Mouse (Mus musculus) embryo, embryonic 11 days (tissue): ENCODE results near the gene Adra2a.

Source experiments
- DNase-seq: peaks from one replicate; pipeline ENCODE4 v3.0.0-alpha.2; 2015

Adra2a gene

DNA sequence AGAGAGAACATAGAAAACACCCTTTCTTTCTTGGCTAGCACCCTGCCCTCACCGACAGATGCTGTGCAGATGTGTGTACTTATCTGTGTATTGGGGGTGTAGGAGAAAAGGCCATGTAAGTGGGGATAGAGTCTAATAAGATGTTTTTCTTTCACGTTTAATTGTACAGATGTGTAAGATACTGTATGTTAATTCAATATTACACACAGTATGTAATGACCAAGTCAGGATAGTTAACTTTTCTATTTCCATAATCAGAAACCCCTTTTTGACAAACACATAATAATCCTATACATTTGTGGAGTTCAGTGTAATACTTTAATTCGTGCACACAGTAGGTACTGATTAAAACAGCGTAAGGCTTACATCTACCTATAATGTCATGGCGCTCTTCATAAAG lies at the start of gene Adra2a:
Gene Adra2a, plus strand, starts transcription at position 301 of the 400 bp plus-strand sequence.
- no peak for DNase-seq

DNA sequence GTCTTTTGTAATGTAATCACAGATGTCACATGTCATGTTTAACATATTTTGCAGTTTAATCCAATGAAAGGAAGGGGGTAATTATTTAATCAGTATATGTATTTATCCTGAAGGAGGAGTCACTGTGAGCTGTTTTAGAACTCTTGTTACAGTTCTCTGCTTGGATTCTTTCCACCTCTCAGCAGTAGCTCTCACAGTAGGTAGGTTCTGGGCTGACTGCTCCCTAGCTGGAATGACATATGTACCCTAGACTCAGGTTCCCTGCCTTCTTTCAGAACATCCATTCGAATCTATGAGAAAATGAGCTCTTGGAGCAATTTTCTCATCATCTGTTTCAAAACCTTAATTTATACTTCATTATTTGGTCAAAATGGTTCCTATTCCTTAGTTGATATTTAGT lies 49.7 kb upstream of the Adra2a start:
- DNase-seq = no peak

DNA sequence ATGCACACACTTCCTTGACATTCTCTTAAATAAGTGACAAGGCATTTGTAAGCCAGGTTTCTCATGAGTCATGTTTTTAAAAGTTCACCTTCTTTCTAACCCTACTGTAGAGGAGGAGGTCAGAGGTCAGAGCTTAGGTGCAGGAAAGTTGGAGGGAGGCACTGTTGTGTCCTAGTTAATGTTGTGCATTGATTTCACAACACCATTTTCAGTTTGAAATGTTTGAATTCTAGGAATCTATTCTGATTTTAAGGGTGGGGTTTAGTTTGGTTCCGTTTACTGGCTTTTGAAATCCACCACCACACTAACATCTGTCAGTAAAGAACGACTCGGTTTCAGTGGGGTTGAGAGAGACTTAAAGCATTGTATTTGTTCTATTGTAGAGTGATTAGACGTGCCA lies 33.0 kb upstream of the Adra2a start:
- no peak for DNase-seq

DNA sequence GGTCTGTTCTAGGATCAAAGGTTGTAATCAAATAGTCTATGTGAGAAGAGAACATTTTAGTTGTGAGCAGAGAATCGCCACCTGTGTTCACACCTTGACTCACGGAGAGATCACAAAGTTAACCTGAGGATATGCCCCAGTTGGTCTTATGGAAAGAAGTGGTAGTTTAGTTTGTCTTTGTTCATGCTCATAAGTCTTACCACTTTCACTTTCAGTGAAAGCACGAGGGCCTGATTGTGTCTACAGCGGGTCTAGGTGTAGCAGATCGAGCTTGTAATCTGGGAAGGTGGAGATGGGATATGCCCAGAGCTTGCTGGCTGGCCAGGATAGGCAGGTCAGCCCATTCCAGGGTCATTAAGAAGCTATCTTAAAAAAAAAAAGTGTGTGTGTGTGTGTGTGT lies 29.0 kb upstream of the Adra2a start:
- DNase-seq = no peak

DNA sequence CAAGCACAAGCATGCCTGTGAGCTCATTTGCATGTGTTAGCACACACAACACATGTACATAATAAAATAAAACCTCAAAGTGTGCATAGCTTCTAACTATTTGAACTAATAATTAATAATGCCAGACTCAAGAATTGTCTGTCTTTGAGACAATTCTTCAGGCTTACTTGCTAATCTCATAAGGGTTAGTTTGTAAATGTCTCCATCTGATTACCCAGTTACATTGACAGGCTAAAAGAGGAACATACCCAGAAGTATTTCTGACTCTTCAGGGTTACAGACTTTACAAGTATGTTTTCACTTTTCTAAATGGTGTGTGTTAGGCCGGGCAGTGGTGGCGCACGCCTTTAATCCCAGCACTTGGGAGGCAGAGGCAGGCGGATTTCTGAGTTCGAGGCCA lies 28.4 kb upstream of the Adra2a start:
- no peak for DNase-seq

DNA sequence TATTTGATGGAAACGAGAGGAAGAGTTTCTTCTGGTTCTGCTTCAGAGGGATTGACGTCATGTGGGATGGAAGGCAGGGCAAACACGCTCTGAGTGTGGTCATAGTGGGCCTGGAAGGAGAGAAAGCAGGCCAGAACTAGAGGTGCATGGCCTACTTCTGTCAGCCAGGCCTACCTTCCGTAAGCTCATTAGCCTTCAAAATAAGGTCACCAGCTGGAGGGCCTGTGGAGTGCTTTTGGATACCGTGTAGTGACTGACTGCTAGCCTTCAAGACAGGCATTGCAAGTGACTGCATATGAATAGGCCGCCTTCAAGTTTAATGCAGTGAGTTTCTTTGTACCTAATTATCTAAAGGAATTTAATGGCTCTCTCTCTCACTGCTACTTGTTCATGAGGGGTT lies 8.9 kb upstream of the Adra2a start:
- DNase-seq = no peak

DNA sequence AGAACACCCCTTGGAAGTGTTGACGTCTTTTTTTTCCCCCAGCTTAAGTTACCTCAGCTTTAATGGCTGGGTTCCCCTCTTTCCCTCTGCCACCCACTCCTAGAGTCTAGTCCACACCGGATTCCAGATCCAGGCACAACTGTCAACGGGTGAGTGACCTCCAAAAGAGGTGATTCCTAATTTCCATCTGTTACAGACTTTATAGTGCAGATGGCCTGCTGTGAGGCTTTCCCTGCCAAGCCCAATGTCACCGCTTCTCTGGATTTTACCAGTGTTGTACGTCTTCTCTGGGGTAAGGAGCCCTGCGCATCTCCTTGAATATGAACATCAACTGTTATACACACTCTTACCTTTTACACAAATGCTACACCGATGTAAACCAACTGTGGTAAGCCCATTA lies 4.5 kb upstream of the Adra2a start:
- no peak for DNase-seq

DNA sequence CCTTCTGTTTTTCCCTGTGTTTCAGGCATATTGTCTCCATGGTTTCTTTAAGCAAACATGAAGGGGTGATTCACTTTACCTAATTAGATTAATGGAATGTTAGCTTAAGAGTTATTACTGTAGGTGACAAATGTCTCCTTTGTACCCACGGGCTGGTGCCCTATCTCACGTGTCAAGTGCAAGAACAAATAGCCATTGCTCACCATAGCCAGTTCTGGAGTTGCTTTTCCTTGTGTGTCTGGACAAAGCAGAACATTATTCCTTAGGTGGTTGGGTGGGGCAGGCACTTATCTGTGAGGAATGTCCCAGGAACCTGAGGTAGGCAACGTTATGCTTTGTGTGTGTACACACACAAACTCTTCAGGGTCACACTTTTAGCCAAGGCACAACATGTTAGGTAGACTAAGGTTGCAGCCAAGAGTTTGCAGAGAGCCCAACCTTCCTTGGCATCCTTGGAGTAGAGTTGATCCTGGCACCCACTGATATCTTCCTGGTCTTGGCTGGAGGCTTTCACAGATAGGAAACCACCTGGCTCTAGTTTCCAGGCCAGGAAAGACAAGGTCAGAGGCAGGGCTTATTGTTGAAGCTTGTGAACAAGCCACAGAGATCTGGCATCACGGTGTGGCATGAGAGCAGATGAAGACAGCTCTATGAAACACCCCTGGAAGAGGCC lies 3.5 kb upstream of the Adra2a start:
- DNase-seq = no peak

DNA sequence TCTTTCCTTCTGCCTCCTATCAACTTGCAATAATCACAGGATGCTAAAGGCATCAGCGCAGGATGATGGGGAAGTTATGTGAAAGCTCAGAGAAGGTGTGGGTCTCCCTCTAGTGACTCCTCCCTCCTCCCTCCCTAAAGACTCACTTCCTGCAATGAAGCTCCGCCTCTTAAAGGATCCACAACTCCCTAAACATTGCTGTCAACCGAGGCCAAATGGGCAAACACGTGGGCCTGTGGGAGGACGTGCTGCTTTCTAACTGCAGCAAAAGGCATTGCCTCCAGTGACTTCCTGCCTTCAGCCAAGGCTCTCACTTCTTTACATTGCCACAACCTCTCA lies 3.0 kb upstream of the Adra2a start:
- DNase-seq = peak; percentile 20

DNA sequence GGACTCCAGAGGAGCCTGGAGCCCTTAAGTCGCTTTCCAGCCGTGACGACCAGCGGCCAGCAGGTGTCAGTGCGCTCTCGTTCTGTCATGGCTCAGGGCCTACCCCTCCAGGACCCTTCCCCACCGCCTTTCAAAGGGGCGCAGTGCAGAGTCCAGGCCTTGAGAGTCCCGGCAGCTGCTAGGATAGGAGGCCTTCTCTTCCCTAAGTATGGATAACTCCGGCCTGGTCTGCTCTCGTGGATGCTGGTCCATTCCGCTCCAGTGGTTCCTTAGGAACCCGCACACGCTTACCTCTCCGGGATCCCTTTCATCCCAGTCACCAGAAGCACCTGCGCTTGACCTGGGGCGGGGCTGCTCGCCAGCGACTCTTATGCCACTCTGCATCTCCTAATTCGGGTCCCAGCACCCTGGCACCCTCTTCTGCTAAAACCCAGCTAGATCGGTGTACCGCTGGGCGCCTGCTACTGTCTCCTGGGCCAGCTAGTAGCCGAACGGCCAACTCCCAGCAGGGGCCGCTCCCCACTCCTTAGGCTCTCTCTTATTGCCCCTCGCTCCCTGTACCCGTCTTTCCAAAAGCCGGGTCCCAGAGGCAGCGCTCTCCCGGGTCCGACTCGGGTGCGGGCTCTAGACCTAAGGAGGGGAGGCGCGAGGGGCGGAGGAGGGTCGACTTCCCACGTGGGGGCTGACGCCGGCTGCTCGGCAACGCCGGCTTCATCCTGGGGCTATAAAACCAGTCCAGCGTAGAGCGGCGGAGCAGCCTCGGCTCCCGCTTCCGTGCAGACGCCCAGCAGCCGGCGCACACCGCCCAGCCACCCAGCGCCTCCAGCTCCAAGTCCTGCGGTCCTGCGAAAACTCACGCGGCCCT lies 788 bp downstream of the Adra2a start:
- DNase-seq = peak; percentile 93

DNA sequence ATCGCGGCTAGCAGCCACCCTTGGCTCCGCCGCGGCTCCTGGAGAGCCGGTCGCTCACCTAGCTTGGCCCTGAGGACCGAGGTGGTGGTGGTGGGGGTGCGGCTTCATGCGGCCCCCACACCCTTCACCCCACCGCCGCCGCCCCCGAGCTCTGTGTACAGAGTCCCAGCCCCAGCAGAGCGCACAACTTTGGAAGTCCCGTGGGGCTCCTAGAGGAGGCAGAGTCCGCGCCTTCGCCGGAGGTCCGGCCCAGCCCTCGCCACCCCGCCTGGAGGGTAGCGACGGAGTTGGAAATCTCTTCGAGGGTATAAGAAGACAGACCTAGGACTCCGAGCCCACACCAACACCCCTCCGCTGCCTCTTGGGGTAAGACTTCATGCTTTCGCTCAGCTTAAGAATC lies 1.5 kb downstream of the Adra2a start:
- peak; percentile 44 for DNase-seq

DNA sequence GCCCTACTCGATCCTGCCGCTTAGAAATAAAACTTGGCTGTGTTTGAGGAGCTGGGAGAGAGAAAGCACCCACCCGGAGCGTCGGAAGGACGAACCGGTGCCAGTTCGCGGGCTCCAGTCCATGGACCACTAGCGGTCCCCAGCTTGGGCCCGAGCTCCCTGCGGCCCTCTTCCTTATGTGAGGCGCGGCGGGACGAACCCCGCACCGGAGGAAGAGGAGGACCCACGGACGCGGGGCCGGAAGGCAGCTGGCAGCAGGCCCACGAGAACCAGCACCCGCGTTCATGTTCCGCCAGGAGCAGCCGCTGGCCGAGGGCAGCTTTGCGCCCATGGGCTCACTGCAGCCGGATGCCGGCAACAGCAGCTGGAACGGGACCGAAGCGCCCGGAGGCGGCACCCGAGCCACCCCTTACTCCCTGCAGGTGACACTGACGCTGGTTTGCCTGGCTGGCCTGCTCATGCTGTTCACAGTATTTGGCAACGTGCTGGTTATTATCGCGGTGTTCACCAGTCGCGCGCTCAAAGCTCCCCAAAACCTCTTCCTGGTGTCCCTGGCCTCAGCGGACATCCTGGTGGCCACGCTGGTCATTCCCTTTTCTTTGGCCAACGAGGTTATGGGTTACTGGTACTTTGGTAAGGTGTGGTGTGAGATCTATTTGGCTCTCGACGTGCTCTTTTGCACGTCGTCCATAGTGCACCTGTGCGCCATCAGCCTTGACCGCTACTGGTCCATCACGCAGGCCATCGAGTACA lies 2.2 kb downstream of the Adra2a start:
- peak; percentile 23 for DNase-seq

DNA sequence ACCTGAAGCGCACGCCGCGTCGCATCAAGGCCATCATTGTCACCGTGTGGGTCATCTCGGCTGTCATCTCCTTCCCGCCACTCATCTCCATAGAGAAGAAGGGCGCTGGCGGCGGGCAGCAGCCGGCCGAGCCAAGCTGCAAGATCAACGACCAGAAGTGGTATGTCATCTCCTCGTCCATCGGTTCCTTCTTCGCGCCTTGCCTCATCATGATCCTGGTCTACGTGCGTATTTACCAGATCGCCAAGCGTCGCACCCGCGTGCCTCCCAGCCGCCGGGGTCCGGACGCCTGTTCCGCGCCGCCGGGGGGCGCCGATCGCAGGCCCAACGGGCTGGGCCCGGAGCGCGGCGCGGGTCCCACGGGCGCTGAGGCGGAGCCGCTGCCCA lies 2.7 kb downstream of the Adra2a start:
- DNase-seq = peak; percentile 48

DNA sequence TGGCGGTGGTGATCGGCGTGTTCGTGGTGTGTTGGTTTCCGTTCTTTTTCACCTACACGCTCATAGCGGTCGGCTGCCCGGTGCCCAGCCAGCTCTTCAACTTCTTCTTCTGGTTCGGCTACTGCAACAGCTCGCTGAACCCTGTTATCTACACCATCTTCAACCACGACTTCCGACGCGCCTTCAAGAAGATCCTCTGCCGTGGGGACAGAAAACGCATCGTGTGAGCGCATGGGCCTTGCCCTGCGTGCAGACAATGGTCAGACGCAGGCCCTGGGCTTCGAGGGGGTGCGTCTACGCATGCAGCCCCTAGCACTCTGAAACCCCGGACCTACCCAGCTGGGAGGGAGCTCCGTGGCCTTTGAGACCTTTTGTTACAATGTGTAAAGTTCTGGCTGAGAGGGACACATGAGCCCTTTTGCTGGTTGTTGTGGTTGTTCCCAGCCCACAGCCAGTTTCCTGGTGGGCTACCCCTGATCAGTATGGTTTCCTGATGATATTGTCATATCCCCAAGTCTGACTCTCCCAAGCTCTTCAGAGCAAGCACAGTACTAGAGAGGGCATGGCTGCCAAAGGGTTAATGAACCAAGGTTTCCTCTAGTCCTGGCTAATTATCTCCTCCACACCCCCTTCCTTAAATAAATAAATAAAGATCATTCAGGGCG lies 3.6 kb downstream of the Adra2a start:
- peak; percentile 28 for DNase-seq

DNA sequence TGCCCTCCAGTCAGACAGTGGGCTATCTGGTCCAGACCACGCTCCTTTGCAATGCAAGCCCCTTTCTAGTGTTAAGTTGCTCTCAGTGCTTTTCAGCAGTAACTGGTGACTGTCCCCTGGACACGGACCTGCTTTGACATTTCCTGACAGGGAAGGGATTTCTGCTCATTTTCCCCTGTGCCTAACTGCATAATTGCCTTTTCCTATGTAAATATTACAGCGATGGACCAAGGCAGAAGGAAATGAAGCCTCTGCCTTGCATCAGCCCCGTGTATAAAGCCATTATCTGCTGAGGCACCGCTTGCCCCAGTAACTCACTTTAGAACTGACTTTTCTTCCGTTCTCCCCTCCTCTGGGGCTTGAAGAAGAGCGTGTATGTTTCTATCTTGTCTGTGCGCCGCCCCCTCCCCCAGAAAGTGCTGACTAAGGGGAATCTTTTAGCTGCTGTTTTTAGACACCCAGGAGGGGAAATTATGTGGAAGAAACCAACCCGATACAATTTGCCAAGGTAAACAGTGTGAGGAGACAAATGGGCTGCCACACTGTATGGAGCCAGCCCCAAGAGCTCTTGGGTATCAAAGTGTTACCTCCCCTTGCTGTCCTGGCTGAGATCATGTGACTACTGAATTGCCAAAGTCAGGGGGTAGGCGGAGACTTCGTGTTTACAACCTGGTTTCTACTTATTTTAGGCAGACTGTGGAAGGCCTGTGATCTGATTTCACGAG lies 4.4 kb downstream of the Adra2a start:
- peak; percentile 34 for DNase-seq

DNA sequence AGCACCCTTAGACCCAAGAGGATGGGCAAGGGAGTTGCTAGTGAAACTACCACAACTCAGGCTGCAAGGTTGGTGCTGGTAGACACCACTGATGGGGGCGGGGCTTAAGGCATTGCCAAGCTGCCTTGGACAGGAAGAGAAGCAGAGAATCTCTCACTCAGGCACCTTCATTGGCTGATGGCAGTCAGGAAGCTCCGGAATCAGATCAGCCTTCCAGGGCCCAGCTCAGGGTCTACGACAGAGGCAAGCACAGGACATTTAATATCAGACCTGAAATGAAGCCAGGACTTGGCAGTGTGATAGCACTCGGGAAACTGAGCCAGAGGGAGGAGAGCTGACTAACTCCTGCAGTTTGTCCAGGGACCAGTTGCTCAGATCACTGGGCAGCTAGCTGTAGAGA lies 7.7 kb downstream of the Adra2a start:
- no peak for DNase-seq

DNA sequence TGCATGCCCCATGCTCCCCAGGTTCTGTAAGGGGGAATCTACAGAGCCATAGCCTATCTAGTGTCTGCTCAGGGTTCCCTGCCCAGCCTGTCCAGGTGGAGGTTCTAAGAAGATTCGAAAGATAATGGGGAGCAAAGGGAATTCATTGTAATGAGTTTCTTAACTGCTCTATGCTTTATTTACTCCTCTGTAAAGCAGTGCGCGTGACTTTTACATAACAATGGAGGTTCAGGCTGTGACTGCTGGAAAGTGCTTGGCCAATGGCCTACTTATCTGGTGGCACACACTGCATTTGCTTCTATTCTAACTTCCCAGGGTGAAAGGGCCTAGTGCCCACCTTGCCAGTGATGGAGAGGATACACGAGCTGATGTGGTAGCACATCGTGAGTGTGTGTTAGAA lies 11.9 kb downstream of the Adra2a start:
- DNase-seq = no peak

DNA sequence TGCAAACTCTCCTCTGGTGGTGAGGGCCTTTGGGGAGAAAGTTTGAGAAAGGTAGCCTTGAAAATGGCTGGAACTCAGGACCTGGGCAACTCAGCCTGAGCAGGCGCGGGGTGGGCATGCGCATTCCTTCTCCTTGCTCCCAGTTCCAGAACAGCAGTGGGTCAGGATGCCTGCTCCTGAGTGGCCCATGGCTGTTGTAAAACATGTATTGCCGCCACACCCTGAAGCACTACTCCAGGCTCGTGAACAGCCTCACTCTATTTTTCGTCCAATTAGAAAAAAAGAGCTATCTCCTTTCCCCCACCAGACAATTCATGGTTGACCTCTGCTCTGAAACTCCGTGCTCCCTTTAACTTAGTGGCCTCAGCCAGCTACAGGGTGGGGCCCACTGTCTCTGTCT lies 24.5 kb downstream of the Adra2a start:
- no peak for DNase-seq

DNA sequence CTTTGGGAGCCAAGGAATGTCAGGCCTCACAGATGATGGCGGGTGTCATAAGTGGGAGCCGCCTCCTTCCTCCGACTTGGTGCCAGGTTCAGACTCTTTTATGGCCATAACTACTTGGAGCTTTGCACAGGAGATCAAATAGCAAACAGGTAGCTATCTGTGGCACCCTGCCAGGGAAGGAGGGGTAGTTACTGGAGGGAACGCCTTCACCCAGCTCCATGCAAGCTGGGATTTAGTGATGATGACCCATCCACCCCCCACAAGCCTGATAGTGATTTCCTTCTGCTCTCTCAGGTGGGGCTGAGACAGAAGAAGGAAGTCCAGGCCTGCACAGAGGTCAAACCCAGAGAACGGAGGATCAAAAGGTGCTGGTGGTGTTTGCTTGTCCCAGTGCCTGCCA lies 26.6 kb downstream of the Adra2a start:
- no peak for DNase-seq

DNA sequence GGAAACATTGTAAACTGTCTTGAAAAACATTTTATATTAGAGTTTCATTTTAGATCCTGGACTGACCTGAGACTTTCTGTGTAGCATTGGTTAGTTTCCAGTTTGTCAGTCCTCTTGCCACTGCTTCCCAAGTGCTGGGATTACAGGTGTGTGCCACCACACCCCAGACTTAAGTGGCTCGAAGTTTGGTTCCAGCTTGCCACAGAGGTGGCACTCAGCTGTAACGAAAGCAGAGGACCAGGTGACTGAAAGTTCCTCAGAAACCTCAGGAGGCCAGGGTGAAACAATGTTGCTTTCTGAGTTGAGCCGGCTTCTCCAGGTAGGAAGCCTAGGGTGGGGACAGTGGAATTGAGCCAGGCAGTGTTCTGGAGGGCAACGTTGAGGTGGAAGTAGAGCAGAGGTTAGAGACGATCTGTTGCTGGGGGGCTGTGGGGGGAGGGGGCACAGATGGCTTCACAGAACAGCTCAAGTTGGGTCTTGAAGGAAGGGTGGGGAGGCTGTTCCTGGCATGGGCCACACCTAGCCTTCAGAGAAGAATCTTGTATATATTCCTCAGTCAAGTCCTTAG lies 28.4 kb downstream of the Adra2a start:
- no peak for DNase-seq

DNA sequence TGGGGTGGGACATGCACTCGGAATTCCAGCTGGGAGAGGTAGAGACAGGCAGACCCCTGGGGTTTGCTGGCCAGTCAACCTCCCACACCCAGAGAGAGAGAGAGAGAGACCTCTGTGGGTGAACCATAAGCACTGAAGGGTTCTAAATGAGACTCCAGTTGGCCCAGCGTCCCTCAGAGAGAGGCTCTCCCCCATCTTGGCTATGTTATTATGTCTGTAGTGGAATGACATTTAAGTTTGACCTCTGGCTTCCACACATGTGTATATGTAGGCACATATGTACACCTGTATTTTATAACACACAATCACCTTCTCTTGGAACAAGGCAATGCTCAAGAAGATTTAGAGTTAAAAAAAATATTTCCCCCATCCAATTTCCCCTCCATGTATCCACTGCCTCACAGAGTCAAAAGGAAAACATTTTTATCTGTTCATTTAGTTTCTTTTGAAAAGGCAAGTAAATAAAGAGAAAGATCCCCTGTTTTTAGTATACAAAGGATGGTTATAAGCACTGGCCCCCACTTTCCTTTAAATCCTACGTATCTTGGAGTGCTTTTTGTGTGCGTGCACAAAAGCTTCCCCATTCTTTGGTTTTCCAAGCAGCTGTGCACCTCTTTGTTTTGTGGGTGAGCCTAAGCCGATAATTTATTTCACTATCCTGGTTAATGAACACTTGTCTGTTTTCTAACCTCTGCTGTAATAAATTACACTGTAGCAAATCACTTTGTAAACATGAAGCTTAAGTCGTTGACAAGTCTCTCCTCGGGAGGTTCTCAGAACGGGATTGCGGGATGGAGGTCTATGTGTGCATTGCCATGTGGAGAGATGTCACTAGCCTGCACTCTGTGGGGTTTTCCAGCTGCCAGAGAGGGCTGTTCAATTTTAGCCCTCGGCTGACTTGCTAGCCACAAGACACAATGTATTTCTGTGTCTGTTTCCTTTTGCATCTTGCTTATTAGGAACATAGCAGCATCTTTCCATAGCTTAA lies 32.7 kb downstream of the Adra2a start:
- peak; percentile 27 for DNase-seq
